Mouse (Mus musculus): ENCODE measurements at regions not wholly inside any gene's neighbourhood (a gene's known extent, or its start where the extent isn't known, plus 50 kb on each side); places are given as distances from the start of the nearest gene placed in this dataset.

DNA sequence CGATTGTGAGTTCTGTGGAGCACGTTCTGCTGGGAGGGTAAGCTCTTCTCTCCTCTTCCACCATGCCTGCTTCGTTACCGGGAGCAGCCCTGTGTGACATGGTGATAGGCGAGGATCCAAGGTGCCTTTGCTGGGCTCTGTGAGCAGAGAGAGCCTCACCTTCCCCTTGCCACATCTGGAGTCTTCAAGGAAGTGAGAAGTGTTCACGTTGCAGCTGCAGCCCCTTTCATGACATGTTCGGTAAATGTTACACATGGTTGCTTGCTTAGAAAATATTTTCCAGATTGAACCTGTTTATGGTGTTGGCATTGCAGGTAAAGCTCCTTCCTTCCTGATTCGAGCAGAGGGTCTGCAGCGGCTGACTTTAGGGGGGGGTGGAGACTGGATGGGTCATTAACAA lies 244.0 kb downstream of the Ttll7 start:
- no peak for DNase-seq (ENCODE audit: low read depth, low spot score)

DNA sequence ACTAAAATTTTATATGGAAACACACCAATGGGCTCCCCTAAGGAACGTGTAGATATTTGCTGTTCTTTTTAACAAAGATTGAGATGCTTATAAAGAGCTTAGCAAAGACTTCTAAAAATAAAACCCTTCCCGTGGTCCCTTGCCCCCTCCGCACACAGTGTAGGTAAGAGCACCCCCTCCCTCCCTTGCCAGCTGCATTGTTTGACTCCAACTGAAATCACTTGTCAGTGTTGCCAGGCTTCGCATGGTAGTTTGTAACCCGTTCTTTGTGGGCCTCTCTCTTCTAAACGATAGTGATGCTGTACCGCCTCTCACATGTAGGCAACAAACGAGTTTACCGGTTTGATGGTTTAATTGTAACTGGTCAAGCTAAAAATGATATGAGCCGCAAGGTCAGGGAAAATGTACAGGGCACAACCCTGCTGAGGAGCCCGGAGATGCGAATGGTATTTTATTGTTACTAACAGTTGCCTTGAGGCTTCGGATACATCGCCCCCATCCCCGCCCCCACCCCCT lies 246.0 kb downstream of the Ttll7 start:
- DNase-seq (ENCODE audit: low read depth, low spot score) = no peak

GRCm38 (mm10) chr3:147098611-147099010 lies 246.4 kb downstream of the Ttll7 start:
- no peak for DNase-seq (ENCODE audit: low read depth, low spot score)

DNA sequence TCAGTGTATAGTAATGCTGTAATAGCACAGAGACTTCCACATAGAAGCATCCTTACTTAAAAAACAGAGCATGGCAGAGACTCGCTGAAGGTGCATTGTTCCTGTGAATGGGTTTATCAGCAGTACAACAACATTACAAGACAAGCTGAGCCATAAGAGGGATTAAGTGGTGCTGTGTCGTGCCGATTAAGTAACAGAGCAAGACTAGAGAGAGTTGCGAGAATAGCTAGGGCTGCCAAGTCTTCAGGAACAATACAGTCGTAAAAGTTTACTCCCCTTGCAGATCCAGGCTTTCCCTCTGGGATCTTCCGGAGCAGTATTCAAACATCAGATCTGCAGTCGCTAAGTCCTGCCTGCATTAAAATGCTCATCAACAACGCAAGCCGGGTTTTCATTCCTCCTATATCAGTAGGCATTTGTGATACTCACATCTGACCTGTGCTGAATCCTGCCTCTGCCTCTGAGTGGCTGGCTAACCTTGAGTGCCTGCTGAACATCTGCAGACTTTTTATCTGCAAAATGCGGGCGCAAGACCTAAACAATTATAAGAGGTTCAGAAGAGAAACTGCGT lies 247.1 kb downstream of the Ttll7 start:
- DNase-seq (ENCODE audit: low read depth, low spot score) = no peak

DNA sequence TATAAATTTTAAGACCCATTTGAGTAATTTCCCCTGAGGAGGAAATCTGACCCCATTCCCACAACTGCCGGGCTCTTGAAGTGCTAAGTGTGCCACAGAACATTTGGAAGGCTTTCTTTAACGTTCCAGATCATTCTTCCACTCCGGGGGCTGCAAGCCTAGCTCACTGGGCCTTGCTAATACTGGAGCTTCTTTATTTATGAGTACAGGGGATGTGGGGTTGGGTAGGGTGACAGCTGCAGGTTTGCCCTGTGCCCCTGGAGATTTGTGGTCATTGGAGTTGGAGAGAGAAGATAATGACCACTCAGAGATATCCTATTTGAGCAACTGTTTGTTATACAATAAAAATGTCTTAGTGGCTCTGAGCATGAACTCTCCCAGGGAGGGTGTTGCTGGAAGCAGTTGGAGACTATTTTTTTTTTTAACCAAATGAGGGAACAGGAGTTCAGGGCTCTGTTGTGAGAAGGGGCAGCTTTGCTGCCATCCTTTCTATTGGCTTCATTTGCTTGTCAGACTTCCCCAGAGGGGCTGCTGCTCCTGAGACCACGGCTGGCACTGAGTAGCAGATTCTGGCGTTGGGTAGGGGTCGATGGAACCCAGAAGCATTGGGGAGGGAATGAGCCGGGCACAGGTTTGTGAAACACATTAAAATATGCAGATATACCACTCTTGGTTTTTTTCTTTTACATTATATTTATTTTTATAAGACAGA lies 249.0 kb downstream of the Ttll7 start:
- DNase-seq (ENCODE audit: low read depth, low spot score) = no peak

DNA sequence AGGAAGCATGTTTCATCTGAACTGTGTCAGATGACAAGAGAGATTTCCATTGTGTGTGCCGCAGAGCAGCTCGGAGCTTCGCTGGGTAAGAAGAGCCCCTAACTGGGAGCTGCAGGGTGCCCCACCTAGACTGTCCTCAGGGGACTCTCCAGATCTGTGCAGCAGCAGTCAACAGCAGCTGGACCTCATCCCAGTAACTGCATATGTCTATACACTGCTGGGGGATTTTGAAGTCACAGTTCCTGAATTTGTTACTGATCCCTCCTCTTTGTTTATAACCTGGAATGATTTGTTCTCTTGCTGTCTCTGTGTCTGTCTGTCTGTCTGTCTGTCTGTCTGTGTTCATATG lies 249.6 kb downstream of the Ttll7 start:
- DNase-seq (ENCODE audit: low read depth, low spot score) = no peak

- no peak for DNase-seq (ENCODE audit: low read depth, low spot score)
These were observed 251.3 kb downstream of the Ttll7 start for GRCm38 (mm10) chr3:147103428-147103827.

- no peak for DNase-seq (ENCODE audit: low read depth, low spot score)
These were observed 265.4 kb downstream of the Ttll7 start for GRCm38 (mm10) chr3:147117609-147118008.

- DNase-seq (ENCODE audit: low read depth, low spot score) = no peak
These were observed 265.9 kb downstream of the Ttll7 start for GRCm38 (mm10) chr3:147118092-147118491.

DNA sequence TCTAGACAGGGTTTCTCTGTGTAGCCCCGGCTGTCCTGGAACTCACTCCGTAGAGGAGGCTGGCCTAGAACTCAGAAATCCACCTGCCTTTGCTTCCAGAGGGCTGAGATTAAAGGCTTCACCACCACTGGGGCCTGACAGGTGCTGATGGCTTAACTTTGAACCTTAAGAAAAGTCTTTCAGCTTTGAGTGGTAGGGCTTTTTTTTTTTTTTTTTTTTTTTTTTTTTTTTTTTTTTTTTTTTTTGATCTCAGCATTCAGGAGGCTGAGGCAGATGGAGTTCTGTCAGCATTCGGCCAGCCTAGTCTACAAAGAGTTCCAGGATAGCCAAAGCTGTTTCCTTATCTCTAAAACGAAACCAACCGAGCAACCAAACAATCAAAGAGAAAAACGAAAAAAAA lies 266.5 kb downstream of the Ttll7 start:
- DNase-seq (ENCODE audit: low read depth, low spot score) = no peak

DNA sequence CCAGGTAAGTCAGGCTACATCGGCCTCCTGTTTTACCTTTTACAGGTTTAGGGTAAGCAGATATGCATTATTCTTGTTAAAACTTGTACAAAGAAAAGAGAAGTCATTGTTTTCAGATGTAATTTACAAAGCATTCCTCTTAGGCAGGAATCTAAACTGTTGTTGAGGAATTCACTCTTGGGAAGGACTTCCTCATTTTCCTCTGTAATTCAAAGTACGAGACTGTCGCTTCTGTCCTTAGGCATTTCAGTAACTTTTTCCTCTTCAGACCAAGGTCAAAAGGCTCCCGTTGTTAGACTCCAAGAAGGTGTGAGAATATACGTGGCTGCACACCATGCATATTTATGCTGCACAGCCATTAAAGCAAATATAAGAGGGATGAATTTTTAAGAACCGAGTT lies 269.7 kb downstream of the Ttll7 start:
- no peak for DNase-seq (ENCODE audit: low read depth, low spot score)

- DNase-seq (ENCODE audit: low read depth, low spot score) = no peak
These were observed 275.6 kb downstream of the Ttll7 start for GRCm38 (mm10) chr3:147127740-147128139.

DNA sequence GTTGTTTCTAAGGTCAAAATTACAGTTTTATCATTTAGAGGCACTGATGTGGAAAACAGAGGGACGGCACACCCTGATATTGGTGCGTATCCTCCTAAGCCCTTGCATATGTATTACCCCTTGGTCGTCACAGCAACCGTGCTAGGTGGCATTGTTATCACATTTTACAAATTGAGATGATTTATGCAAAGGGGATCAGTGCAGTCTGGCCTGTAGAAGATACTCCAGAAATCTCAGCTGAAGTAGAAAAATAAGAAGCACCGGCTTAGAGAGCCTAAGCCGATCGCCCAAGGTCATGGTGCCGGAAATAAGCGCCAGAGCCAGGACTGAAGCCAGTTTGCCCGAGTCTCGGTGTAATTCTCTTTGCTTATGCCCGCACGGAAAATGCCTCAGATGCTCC lies 280.7 kb downstream of the Ttll7 start:
- DNase-seq (ENCODE audit: low read depth, low spot score) = no peak

DNA sequence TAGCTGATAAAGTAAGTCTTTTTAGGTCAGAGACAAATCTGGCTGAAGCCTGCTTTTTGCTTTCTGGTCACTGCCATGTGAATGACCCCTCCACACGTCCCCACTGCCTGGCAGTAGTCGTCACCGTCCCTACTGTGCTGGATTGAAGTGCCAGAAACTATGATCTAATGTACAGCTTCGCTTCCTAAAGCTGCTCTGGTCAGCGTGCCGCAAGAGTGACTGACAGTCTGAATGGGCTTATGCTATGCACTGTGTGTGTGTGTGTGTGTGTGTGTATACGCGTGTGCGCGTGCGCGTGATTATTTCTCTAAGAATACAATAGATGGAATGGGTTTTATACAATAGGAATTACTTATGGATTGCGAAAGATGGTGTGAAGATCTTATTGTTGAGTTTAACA lies 281.2 kb downstream of the Ttll7 start:
- DNase-seq (ENCODE audit: low read depth, low spot score) = no peak

- no peak for DNase-seq (ENCODE audit: low read depth, low spot score)
These were observed 288.2 kb downstream of the Ttll7 start for GRCm38 (mm10) chr3:147140414-147140813.

DNA sequence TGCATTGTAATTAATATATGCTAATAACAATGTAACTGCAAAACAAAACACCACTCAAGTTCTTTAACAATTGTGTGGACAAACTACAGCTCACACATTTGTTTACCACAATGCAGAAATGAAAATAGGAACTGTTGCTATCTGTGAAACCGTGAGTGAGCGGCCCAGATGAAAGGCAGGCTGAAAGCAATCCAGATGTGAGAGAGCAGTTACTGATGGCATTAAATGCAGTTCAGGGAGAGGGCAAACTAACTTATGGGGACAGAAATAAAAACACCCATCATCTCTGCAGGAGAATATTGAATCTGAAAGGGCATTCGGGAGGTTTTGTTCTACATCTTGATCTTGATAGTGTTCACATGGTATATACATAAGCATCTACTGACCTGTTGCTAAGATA lies 301.3 kb downstream of the Ttll7 start:
- no peak for DNase-seq (ENCODE audit: low read depth, low spot score)

DNA sequence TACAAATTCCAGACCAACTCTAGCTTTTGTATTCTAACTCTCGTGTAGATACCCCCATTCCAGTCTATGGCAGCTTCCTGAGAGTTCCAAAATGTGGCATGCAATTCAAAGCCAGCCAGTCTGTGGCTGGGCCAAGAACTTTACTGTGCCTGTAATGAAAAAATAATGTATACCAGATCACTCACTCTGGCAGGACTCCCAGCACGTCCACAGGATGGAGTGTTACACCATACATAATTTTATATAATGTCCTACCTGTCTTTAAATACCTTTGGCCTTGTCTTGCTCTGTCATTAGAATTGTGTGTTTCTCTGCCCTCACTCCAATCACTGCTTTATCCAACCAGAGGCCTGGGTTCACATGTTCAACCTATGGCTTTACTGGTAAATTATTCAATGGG lies 301.8 kb downstream of the Ttll7 start:
- DNase-seq (ENCODE audit: low read depth, low spot score) = no peak

DNA sequence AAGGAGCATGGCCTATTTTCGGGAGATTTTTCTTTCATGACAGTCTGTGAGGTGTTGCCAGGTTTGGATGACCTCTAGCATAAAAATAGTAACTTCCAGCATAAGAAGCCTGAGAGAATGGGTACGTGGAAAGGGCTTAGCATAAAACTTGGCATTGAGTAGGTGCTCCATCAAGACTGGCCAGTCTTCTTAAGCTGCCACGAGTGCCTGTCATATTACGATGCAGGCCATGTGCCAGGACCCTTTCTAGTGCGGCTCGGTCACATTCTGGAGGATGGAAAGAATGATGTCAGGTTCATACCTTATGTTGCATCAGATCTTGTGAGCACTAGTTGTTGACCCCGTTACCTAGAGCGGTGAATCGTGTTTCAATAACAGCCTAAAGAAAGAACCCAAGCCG lies 311.0 kb downstream of the Ttll7 start:
- no peak for DNase-seq (ENCODE audit: low read depth, low spot score)

DNA sequence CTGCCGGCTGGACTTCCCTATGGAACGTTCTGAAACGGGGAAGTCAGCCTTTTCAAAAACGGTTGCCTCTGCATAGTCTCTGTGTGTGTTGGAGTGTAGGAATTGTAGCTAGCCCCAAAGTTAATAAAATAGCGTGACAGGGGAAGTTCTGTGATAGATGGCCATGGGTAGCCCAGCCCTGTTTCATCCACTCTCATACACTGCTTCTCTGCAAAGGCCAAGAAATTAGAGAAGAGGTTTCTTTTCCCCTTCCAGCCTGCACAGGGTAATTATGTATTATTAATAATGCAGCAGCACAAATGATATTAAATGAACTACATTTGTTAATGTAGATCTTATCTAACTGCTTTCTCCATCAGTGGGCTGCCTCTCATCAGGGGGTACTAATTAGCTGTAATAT lies 311.4 kb downstream of the Ttll7 start:
- no peak for DNase-seq (ENCODE audit: low read depth, low spot score)

GRCm38 (mm10) chr3:147164931-147165330 lies 312.8 kb downstream of the Ttll7 start:
- DNase-seq (ENCODE audit: low read depth, low spot score) = no peak

DNA sequence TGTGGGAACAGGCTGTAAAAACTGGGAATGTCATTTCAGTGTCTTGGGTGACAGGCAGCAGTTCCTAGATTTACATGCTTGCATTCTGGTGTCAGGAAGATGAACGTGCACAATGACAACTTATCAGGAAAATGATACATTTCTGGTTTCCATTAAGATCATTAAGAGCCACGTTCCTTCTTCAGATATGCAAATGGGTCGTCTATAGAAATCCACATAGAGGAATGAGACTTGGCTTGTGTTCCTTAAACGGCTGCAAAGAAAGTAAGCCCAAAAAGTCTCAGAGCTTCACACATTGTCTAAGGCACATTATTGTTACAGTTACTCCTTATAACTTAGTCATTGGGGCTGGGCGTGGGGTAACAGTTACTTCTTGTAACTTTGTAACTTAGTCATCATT lies 314.4 kb downstream of the Ttll7 start:
- DNase-seq (ENCODE audit: low read depth, low spot score) = no peak

- DNase-seq (ENCODE audit: low read depth, low spot score) = no peak
These were observed 317.0 kb downstream of the Ttll7 start for GRCm38 (mm10) chr3:147169215-147169614.

GRCm38 (mm10) chr3:147170106-147170505 lies 317.9 kb downstream of the Ttll7 start:
- no peak for DNase-seq (ENCODE audit: low read depth, low spot score)

GRCm38 (mm10) chr3:147178746-147179145 lies 326.6 kb downstream of the Ttll7 start:
- peak; percentile 28 for DNase-seq (ENCODE audit: low read depth, low spot score)
